Mouse (Mus musculus) kidney, postnatal 36 days (tissue): ENCODE measurements around the gene Rab3gap1.
"Not testable (repeated sequence)": the region's sequence is repeated elsewhere in the genome, so short reads cannot be mapped to it uniquely, and the experiment has no call there.

Source experiments
- DNase-seq, 2 experiments: peaks; one replicate each; pipeline ENCODE4 v3.0.0; 2021 to 2022; ENCODE audit warnings: mixed read lengths in 2 of 2

Gene Rab3gap1

DNA sequence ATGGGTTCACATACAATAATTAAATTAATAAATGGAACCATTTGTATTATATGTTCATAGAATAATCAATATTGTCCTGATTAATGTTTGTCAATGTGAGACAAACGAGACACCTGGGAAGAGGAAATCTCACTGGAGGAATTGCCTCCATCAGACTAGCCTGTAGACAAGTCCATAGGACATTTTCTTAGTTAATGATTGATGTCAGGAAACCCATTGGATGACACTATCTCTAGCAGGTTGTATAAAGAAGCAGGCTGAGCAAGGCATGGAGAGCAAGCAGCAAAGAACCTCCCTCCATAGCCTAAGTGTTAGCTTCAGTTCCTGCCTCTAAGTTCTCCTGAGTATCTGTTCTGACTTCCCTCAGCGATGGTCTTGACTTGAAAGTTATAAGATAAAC is 64.8 kb downstream of the Rab3gap1 start:
- peak in 1 of 2 experiments; percentile 16 for DNase-seq

DNA sequence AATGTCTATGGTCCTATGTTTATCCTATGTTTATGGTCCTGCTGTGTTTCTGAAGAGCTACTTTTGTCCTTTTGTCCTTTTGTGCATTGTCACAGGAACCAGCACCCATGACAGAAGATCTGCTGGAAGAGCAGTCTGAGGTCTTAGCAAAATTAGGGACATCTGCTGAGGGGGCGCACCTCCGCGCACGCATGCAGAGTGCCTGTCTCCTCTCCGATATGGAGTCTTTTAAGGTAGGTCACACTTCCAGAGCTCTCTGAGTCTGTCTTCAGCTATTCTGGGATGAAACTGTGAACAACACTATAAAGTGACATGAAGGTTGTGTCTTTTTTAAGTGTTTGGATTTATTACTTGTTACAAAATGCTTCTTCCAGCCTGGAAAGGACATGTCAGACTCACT is 65.7 kb downstream of the Rab3gap1 start:
- DNase-seq: no peak

DNA sequence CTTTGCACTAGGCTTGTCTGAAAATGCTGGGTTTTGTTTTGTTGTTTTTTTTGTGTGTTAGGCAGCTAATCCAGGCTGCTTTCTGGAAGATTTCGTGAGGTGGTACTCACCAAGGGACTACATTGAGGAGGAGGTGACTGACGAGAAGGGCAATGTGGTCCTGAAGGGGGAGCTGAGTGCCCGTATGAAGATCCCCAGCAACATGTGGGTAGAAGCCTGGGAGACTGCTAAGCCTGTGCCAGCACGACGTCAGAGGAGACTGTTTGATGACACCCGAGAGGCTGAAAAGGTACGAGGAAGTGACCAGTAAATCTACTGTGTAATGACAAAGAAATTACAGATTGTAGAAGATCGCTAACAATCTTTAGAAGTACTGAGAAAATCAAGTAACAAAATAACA is 68.7 kb downstream of the Rab3gap1 start:
- no peak for DNase-seq

DNA sequence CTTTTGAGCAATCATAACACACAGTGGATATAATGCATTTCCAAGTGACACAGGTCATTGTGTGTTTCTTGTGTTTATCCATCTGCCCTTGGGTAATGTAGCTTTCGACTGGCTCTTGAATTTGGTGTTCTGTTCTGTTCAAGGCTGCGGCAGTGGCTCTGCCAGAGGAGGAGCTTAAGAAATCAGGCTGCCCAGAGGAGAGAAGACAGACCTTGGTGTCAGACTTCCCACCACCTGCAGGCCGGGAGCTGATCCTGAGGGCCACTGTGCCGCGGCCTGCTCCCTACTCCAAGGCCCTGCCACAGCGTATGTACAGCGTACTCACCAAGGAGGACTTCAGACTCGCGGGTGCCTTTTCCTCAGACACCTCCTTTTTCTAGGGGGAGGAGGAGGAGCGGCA is 73.7 kb downstream of the Rab3gap1 start:
- no peak for DNase-seq

DNA sequence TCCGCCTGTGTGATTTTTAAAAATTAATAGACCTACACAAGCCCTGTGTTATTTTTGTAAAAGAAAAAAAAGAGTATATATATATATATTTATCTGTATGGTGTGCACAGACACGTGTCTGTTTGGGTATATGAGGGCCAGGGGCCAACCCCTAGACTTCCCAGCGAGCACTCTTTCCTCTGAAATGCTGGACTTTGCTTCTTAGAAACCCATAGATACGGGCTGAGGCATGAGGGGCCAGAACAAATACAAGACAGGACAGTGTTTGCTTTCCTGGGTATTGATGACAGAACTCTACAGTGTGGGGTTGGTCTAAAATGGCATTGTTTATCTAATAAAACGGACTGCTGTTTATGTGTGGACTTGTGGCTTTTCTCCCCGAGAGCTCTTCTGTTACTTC is 74.9 kb downstream of the Rab3gap1 start:
- no peak for DNase-seq

DNA sequence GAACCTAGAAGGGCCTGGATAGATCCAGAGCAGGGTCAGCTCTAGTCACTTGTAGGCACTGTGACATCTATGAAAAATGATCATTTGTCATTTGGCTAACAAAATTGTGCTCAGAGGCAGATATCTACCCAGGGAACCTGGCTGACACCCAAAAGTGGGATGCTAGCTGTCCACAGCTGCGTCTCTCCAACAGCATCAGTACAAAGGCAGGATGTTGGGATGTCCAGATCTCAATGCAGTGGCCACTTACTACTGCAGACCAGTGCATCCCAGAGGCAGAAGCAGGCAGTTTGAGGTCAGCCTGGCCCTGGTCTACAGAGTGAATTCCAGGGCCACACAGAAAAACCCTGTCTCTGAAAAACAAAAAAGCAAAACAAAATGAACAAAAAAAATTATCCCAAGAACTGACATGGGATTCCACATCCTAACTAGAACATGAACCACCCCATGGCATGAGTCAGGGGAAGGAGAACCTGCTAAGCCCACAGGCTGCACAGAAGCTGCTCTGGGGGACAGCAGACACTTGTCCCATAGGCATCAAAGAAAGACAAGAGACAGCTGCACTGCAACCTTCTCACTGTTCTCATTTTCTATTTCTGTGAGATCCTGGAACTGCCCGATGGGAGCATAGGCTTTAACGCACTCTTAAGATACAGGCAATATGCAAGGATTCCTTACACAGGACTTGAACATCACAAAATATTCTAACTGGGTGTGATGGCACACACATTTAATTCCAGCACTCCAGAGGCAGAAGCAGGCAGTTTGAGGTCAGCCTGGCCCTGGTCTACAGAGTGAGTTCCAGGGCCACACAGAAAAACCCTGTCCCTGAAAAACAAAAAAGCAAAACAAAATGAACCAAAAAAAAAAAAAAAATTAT is 77.4 kb downstream of the Rab3gap1 start:
- DNase-seq: peak in 1 of 2 experiments; percentile 9

DNA sequence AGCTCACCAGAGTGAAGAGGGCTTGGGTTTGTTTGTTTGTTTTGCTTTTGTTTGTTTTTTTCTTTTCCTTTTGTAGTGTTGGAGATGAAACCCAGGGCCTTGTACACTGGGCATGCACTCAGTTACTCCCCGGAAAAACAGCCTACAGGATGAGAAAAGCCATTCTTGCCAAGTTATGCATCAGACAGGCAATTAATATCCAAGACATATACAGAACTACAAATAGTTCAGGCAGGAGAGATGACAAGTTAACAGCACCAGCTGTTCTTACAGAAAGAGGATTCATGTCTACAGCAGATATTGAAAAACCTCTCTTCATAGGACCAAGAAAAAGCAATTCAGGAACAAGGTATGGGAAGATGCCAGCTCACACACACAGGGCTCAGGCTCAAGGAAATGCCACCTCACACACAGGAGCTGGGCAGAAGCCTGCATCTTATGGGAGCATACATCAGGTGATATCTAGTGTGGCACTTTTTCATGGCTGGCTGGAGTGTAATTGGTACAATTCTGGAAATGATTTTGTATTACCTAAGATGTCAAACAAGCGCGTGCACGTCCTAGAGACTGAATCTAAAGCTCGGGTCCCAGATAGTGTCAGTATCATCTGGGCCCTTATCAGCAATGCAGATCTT is 78.2 kb downstream of the Rab3gap1 start:
- DNase-seq: no peak

DNA sequence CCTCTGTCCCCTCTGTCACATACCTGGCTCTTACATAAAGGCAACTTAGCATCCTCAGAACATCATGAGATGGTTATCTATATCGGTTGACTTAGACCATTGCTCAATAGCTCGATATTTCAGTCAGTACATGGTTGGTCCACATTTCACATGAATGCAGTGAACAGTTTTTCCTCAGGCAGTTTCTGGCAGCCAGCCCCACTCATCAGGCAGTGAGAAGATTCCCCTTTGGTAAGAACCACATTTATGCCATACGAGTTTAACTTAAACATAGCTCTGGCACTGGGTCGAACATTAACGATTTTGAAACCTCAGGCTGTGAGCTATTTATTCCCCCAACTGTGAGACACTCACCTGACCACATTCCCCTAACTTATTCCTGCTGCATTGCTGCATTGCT is 80.2 kb downstream of the Rab3gap1 start:
- DNase-seq: no peak

DNA sequence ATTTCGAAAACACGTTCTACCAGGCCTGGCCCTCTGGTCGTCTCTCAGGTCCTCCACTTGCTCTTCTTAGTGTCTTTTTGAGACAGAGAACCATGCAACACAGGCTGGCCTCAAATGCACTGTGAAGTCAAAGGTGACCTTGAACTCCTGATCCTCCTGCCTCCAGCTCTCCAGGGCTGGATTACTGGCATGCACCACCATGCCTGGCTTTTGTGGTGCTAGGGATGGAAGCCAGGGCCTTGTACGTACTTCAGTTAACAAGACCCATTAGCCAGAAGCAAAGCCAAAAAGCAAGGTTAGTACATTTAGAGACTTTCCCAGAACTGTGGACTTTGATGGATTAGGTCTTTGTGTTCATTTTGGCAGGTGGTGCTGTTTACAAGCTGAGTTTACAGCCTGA is 83.7 kb downstream of the Rab3gap1 start:
- DNase-seq: no peak

DNA sequence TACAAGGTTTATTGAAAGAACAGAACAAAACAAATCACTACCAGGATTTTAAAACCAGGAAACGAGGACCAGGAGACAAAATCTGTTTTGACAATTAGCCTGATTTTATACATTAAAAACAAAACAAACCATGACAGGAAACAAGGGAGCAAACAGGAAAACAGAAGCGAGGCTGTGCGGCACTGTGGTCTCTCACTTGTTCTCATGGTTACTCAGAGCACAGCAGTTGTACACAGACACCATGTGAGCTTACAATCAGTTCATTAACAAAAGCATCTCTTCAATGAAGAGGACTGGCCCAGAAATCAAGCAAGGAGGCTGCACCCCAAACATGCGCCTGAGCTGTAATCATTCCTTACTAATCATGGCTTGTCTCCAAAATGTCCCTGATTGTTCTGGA is 85.6 kb downstream of the Rab3gap1 start:
- DNase-seq: not testable (repeated sequence)

DNA sequence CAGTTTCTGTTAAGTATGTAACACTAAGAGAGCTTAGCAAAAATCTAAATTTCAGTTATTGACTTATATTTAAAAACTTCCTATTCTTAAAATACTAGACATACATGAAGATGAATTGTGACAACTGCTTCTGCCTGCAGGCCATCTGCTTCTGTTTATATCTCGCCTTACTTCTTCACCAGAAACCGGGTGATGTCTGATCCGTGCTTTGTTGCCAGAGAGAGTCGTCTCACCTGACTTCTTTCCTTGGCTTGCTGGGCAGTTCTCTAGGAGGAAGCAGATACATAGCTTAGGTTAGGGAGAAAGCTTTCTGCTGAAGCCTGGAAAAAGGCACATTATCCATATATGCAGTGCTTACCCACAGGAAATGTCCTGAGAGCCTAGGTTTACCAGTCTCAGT is 86.2 kb downstream of the Rab3gap1 start:
- DNase-seq: no peak

DNA sequence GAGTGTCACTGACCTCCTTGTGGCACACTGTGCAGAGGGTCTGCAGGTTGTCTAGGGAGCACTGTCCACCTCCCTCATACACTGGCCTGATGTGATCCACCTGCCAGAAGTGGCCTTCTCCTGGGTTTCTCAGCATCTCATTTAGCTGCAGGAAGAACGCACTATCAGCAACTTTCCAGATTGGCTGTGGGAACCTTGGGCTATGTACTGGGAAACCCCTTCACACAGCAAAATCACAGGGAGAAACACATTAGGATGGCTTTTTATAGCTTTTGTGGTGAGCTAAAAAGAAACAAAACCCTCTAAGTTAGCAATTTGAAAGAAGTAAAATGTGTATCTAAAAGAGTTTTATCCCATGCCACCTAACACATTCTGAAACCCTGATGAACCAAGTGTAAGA is 88.0 kb downstream of the Rab3gap1 start:
- no peak for DNase-seq

DNA sequence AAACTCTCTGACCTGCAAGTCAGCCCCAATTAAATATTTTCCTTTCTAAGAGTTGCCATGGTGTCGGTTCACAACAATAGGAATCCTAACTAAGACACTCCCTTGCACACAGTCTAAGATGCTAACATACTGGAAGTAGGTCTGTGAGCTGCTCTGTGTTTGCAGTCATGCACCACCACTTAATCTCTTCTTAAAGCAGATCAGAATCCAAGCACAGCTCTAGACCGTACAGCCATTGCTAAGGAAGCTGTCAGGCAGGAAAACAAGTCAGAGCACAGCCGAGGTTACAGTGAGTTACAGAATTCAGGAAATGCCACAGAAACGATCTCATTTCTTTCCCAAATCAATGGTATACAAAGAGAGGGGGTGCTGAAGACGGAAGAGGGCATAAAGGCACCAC is 90.2 kb downstream of the Rab3gap1 start:
- no peak for DNase-seq

DNA sequence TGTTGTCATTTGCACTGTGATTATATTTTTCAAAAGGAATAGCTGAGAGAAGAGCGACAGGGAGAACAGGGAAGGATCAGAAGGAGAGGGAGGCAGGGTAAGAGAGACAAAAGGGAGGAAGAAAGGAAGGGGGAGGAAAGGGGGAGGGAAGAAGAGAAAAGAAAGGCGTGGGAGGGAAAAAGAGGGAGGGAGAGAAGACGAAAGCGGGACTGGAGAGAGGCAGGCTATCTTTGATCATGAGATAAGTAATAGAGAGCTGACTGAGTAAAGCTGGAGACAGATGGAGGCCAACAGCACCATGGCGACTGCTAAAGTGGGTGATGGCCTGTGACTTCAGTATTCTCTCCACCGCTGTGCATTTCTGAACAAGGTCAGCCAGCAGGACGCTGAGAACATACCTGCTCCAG is 90.7 kb downstream of the Rab3gap1 start:
- DNase-seq: no peak

DNA sequence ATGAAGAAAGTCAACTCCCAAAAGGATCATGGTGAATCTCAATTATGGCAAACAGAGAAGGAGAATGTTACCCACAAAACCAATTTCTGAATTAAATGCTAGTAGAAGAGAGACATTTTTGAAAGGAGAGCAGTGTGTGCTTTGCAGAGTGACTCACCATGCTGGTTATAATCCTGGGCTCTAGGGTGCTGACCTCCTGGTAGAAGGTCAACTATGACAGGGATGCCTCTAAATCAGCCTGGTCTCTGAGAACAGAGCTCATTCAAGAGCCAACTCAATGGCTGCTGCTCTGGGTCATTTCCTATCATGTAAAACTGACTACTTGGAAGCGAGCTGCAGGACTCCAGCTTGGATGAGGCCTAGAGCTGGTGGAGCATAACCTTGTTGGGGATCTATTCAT is 92.6 kb downstream of the Rab3gap1 start:
- peak; percentile 14 to 16 for DNase-seq

DNA sequence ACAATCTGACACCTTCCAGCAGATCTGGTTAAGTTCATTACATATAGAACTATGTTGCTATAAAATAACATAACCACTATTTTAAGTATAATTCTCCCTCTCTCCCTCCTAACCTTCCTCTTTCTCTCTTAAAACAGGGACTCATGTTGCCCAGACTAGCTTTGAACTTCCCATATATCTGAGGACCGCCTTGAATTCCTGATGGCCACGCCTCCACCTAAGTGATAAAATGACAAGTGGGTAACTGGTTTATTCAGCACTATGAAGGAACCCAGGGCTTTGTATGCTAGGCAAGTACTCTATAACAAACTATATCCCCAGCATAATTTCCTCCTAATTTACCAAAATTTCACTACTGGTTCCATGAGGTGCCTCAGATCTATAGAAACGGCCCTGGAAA is 94.8 kb downstream of the Rab3gap1 start:
- no peak for DNase-seq

DNA sequence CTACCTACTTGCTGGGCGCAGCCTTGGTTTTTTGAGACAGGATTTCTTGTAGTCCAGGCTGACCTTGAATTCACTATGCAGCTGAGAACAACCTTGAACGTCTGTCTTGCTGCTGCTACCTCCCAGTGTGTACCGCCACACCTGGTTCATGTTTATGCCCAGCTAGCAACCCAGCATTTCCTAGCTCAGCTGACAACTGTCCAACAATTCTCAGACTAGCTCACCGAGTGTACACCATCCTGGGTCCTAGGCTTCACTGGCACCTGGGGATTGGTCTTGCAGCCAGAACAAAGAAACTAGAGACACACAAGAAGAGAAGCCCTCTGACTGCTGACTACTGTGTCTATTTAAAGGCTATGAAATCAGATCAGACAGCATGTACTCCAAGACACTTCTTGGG is 102.3 kb downstream of the Rab3gap1 start:
- DNase-seq: no peak

DNA sequence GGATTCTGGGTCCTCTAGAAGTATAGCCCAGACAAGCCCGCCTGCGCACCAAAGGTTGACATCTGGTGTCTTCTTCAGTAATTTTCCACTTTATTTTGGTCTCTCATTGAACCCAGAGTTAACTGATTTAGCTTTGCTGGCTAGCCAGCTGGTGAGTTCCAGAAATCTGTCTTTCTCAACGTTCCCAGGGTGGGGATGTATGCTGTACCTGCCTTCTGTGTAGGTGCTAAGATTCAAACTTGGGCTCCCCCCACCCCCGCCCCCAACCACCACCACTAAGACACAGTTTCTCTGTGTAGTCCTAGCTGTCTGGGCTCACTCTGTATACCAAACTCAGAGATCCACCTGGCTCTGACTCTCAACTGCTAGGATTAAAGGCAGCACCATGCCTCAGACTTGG is 105.5 kb downstream of the Rab3gap1 start:
- no peak for DNase-seq

DNA sequence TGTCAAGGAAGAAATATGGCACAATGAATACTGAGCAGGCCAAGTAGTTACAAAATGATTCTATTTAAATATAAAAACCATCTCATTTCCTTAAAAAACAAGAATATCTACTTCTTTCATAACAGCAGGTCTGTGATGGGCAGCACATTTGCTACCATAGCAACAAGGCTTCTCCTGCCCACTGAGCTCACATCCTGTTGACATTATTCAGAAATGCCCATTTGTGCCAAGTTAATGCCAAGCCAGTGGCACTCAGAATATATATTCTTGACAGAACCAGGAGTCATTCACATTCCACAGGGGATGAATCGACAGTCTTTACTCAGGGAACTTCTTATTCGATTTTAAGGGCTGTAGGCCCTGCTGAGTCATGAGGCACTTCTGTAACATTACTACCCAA is 107.1 kb downstream of the Rab3gap1 start:
- DNase-seq: no peak

DNA sequence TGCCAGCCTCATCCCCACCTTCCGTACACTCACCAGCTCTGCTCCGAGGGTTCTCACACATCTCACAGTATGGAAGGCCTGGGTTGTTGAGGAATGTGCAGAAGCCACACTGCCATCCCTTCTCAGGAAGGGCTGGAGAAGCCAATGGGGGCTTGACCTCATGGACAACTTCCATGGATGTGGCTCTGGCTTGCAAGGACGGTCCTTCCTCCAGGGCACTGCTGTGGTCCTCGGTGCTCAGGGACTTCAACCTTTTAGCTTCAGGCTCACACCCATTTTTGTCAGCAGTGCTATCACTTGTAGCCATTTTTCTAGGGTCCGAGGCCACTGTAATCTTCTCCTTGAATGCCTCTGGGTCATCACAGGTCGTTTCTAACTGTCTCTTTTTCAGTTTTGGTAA is 107.5 kb downstream of the Rab3gap1 start:
- no peak for DNase-seq

DNA sequence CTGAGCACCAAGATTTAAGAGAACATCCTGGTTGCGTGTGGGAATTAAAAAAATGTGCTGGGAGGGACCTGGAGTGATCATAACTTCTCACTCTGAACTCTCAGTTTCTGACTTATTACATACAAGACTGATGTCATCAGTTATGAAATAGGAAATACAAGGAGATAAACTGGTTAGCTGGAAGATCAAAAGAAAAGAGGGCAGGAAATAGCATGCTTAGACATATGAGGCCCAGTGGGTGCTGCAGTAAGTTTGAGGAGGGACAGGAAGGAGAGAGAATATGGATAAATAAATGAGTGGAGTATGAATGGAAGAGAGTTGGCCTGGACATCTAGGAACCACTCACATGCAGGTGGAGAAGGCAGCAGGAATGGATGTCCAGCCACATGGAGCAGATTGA is 109.6 kb downstream of the Rab3gap1 start:
- DNase-seq: no peak

DNA sequence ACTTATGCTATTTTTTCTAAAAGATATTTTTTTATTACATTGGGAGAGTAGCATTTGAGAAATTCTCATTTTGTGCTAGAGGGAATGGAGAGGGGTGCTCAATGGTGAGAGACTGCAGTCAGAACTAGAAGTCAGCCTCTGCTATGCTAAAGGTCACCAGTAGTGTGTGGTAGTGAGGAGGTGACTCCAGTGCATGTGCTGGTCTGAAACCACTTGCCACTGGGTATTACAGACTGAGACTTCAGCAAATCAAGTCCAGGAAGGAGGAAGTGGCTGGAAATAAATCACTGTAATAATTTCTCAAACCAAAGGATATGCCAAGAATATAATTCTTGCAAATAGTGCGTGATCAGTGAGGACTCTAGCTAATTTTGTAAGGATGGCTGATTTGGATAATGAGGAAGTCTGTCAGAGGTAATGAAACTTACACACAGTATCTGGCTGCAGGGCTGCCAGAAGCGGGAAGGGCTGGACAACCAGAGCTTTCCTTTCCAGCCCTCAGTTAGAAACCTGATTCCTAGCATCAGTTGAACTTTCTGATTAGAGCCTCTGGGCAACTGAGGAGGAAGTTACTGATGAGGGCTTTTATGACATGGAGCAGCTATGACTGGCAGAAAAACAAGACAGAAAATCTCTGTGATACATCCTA is 112.5 kb downstream of the Rab3gap1 start:
- DNase-seq: no peak

DNA sequence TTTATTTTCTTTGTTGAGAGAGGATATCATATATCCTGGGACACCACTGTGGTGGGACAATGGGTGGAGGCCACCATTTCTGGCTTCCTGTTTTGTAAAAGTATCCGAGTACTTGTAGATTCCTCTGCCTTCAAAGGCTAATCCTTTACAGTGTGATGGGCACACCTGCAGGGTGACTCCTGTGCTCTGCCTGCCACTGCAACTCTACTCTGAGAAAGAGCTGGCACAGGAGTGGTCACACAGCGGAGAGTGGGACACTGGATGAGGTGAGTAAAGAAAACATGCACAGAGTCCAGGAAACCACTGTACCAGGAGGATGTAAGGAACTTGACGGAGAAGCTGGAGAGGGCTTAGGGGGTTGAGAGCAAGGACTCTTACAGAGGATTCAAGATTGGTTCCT is 113.7 kb downstream of the Rab3gap1 start:
- no peak for DNase-seq
